Mouse (Mus musculus): Measurements from ENCODE around the gene Olfr1350.
"Not testable (repeated sequence)": the region's sequence is repeated elsewhere in the genome, so short reads cannot be mapped to it uniquely, and the experiment has no call there.

The Olfr1350 gene

DNA sequence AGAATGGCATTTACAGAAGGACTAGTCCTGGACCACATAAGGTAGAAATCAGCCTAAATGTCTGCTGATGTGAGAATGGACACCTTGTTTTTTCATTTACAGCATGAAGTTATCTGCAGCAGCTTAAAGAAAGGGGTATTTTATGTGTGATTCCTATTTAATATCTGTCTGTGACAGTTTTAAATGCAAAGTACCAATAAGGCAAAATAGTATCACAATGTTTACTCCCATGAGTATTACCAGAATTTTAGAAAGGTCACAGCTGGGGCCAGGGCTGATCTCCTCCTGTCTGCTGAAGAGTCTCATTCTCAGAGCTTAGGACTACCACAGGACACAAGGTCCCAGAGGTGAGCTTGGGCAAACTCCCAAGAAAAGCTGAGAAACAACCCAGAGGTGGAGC is at the start of gene Olfr1350:
Olfr1350 (plus strand) TSS at position 301 of the 400 bp plus-strand sequence.
- DNase-seq: no peak

- no peak for DNase-seq
Measured at GRCm38 (mm10) chr7:6521666-6522065, 43.0 kb upstream of the Olfr1350 start.

DNA sequence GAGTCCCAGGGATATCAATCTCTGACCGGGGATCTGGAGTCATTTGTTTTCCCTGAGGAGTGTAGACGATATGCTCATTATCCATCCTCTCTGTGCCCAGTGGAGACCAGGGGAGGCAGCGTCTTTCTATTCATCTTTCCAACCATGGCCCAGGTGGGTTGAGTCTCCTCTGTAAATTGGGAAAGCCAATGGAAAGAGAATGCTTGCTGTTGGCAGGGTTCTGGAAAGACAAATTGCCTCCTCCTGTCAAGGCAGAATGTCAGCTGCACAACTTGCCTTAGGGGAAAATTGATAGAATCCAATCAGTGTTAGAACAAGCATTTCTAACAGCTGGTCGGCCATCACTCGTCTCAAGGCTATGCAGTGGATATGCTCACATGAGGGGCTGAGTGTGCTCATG is 41.8 kb upstream of the Olfr1350 start, which contains the start of gene Olfr1349:
Olfr1349 (minus strand) TSS at position 101 of the 400 bp plus-strand sequence.
- DNase-seq: no peak

- DNase-seq: no peak
Measured at GRCm38 (mm10) chr7:6525001-6525400, 39.6 kb upstream of the Olfr1350 start.

DNA sequence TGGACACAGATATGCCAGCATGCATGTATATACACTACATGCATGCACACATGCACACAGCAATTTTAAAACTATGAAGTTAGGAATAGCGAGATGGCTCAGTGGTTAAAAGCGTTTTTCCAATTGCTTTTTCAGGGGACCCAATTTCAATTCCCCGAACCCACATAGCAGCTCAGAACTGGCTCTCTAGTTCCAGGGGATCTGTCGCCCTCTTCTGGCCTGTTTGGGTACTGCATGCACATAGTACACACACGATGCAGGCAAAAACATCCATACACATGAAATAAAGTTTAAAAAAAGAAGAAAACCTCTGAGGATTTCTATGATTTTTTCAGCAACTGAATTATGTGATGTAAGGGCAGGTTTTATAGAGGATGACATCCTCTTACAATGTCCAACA is 38.5 kb upstream of the Olfr1350 start:
- DNase-seq: no peak

DNA sequence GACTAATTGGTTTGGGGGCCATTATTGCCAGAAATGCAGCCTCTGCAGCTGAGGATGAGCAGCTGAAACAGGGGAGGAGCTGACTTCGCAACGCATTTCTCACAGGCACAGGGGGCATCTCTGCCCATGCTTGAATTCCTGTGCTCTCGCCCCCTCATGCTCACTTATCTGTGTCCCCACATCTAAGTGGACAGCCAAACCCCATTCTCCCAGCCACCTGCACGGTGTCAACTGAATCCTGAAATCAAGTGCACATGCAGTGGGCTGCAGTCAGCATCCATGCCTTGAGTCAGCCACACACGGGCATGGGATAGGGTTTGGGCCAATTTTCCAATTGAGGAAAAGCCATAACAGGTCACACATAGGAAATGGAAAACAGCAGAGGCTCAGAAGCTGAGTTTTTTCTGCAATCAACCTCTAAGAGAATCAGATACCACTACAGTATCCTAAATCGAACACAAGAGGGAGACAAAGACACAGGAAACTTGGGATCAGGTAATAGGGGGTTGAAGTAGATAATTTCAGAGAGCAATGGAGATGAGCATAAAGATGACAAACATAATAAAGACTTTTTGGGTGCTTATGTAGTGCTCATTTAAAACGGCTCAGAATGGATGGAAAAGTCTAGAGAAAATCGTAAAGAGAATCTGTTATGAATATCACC is 21.6 kb downstream of the Olfr1350 start:
- no peak for DNase-seq

- not testable (repeated sequence) for DNase-seq
Measured at GRCm38 (mm10) chr7:6588766-6589165, 24.1 kb downstream of the Olfr1350 start.

- no peak for DNase-seq
Measured at GRCm38 (mm10) chr7:6603331-6603730, 38.7 kb downstream of the Olfr1350 start.

Measured in right cerebral cortex, postnatal 25 days (tissue).